Mouse (Mus musculus) bone marrow macrophage, adult 2 months (primary cell): ENCODE data around the gene Slc48a1. TPM values are rescaled to one million over a fixed set of nuclear protein-coding genes. Genes with fewer than 3 reads are reported as not detected.

ENCODE experiments used
- H3K27ac ChIP-seq: 2 replicates; pipeline ENCODE4 v1.5.1; 2012; ENCODE audit warnings: low read depth, low read length; ENCODE audit not compliant: insufficient read depth
- H3K4me1 ChIP-seq: 2 replicates; pipeline ENCODE4 v1.6.1; 2012; ENCODE audit warnings: low read length; ENCODE audit not compliant: control insufficient read depth, insufficient read depth
- H3K4me3 ChIP-seq: 2 replicates; pipeline ENCODE4 v1.5.1; 2012; ENCODE audit warnings: mild to moderate bottlenecking, low read length, moderate library complexity; ENCODE audit not compliant: insufficient read depth
- CTCF ChIP-seq: IDR thresholded peaks from 2 replicates; pipeline ENCODE4 v1.5.1; 2012; ENCODE audit warnings: low read depth, mild to moderate bottlenecking, low read length, moderate library complexity
- POLR2A ChIP-seq: IDR thresholded peaks from 2 replicates; pipeline ENCODE4 v1.6.1; 2012; ENCODE audit warnings: mild to moderate bottlenecking, low read depth, low read length, borderline replicate concordance
- polyA plus RNA-seq: library from polyadenylated mRNA; stranded (reverse); fragments of >200 nt; gene quantifications from 2 replicates; pipeline ENCODE4 v1.2.4, GENCODE M21; 2012; ENCODE audit not compliant: missing spikeins, insufficient read depth, insufficient read length

Slc48a1 gene
- polyA plus RNA-seq, 1 experiment: 265 TPM

- no peak overlapping the region for H3K4me3 ChIP-seq
- no peak for TF ChIP-seq POLR2A
- no peak for TF ChIP-seq CTCF
- no peak overlapping the region for H3K27ac ChIP-seq
- H3K4me1 ChIP-seq: peaks cover 5% of the 10 kb centered on the region
Measured at GRCm38 (mm10) chr15:97776919-97777318, 1.4 kb upstream of the Slc48a1 start.

GRCm38 (mm10) chr15:97779576-97779975 is 1.3 kb downstream of the Slc48a1 start:
- H3K4me1 ChIP-seq: no peaks in the 10 kb centered on the region; the same call in 1 of the 2 replicates
- no peak overlapping the region for H3K27ac ChIP-seq
- H3K4me3 ChIP-seq: no peak overlapping the region
- TF ChIP-seq POLR2A (no peak), CTCF (no peak)

GRCm38 (mm10) chr15:97780611-97781031 is 2.3 kb downstream of the Slc48a1 start:
- TF ChIP-seq CTCF: no peak
- no peak for TF ChIP-seq POLR2A
- peaks cover 5% of the 10 kb centered on the region for H3K4me1 ChIP-seq
- H3K4me3 ChIP-seq: no peak overlapping the region
- H3K27ac ChIP-seq: no peak overlapping the region

GRCm38 (mm10) chr15:97781961-97782748 is 3.8 kb downstream of the Slc48a1 start:
- no peak for TF ChIP-seq POLR2A
- TF ChIP-seq CTCF: no peak
- H3K4me3 ChIP-seq: no peak overlapping the region
- H3K27ac ChIP-seq: no peak overlapping the region
- peaks cover 19% of the 10 kb centered on the region for H3K4me1 ChIP-seq

- Histone ChIP-seq H3K27ac (no peak overlapping the region), H3K4me1 (peaks cover 25% of the 10 kb centered on the region), H3K4me3 (no peak overlapping the region)
- TF ChIP-seq CTCF (peak; percentile 39; the same call in 1 of the 2 replicates), POLR2A (no peak)
Measured at GRCm38 (mm10) chr15:97782749-97783105, 4.4 kb downstream of the Slc48a1 start.

- peak overlapping the region; percentile 78 for H3K4me3 ChIP-seq
- H3K27ac ChIP-seq: peak overlapping the region; percentile 27; the same call in 1 of the 2 replicates
- H3K4me1 ChIP-seq: peaks cover 39% of the 10 kb centered on the region
- TF ChIP-seq CTCF: peak; percentile 87
- no peak; the same call in 1 of the 2 replicates for TF ChIP-seq POLR2A
Measured at GRCm38 (mm10) chr15:97784092-97784559, 5.8 kb downstream of the Slc48a1 start.

- Histone ChIP-seq H3K4me3 (peak overlapping the region; percentile 78), H3K27ac (peak overlapping the region; percentile 27; the same call in 1 of the 2 replicates), H3K4me1 (peaks cover 40% of the 10 kb centered on the region)
- TF ChIP-seq CTCF (no peak), POLR2A (no peak)
Measured at GRCm38 (mm10) chr15:97784561-97785161, 6.3 kb downstream of the Slc48a1 start.

- H3K27ac ChIP-seq: peak overlapping the region; percentile 83
- TF ChIP-seq CTCF (no peak), POLR2A (no peak)
- peak overlapping the region; percentile 3 for H3K4me3 ChIP-seq
- H3K4me1 ChIP-seq: peaks cover 42% of the 10 kb centered on the region
Measured at GRCm38 (mm10) chr15:97785731-97786411, 7.6 kb downstream of the Slc48a1 start.

GRCm38 (mm10) chr15:97786412-97787112 is 8.2 kb downstream of the Slc48a1 start:
- peaks cover 42% of the 10 kb centered on the region for H3K4me1 ChIP-seq
- TF ChIP-seq POLR2A (no peak), CTCF (no peak)
- peak overlapping the region; percentile 83 for H3K27ac ChIP-seq
- peak overlapping the region; percentile 16 for H3K4me3 ChIP-seq
